ENCODE assay signal across 19 mouse cellular contexts in the genomic region with DNA sequence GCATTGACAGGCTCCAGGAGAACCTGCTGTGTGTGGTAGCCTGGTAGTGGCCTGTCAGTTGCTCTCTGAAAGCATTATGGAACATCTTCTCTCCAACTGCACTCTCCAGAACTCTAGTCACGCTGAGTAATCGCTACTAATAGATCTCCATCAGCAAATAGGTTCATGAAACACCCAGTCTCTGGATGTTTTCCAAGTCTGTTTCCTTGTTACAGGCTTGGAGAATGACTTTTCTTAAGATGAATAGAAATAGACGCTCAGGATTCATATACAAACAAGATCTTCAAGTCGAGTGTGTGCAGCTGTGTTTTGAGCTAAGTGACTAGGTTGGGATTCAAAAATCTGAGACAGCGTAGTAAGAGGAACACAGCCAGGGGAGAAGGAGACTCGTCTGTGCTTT.
DNase-seq lines count a peak whose midpoint lies in the region; ATAC-seq and TF ChIP-seq lines count a peak whose summit lies in the region.
"Had no signal": no experiment of that assay in that cellular context is flagged by ENCODE, and none has a peak within 500 bp of the region (broad histone marks: within the 10 kb centered on the region; RNA-seq: fewer than 3 reads in every experiment).

No protein-coding gene starts in this region.

- DNase-seq in hindbrain, embryonic 10.5 days (ENCODE audit: low spot score), result no peak
- DNase-seq in hindbrain, postnatal 0 days (ENCODE audit: low spot score), result no peak
- DNase-seq in lung, postnatal 25 days (ENCODE audit: low spot score), result no peak
- DNase-seq in brain, adult 2 months (ENCODE audit: low read depth, low spot score), result peak; percentile 53
- no peak for DNase-seq in kidney, adult 8-10 months
- DNase-seq: adrenal gland, adult 2 months; adrenal gland, postnatal 14 days; gastrocnemius, postnatal 25 days; heart, adult 18-20 months; heart, postnatal 10 days; heart, postnatal 36 days had no signal

- no peak overlapping the region for H3K4me3 ChIP-seq in hindbrain, embryonic 10.5 days
- no peak overlapping the region for H3K4me3 ChIP-seq in hindbrain, postnatal 0 days (ENCODE audit: low read length)
- H3K4me3 ChIP-seq in lung, embryonic 15.5 days, result no peak overlapping the region
- H3K4me3 ChIP-seq: forebrain, embryonic 10.5 days; forebrain, embryonic 15.5 days; heart, embryonic 12.5 days; heart, embryonic 15.5 days; intestine, embryonic 15.5 days had no signal

- H3K9me3 ChIP-seq in hindbrain, embryonic 10.5 days, result no peaks in the 10 kb centered on the region
- no peaks in the 10 kb centered on the region for H3K9me3 ChIP-seq in hindbrain, postnatal 0 days (ENCODE audit: low read length)
- H3K9me3 ChIP-seq in lung, embryonic 15.5 days, result no peaks in the 10 kb centered on the region
- H3K9me3 ChIP-seq: forebrain, embryonic 10.5 days; forebrain, embryonic 15.5 days; heart, embryonic 12.5 days; heart, embryonic 15.5 days; intestine, embryonic 15.5 days had no signal

- no peak overlapping the region for H3K4me2 ChIP-seq in hindbrain, postnatal 0 days (ENCODE audit: low read depth, low read length)
- H3K4me2 ChIP-seq in lung, embryonic 15.5 days, result no peak overlapping the region
- H3K4me2 ChIP-seq: forebrain, embryonic 15.5 days; heart, embryonic 12.5 days; heart, embryonic 15.5 days; hindbrain, embryonic 14.5 days; intestine, embryonic 15.5 days had no signal

- ATAC-seq in hindbrain, postnatal 0 days, result no peak
- ATAC-seq in lung, embryonic 15.5 days (ENCODE audit: borderline replicate concordance, extremely low read depth, low FRiP score, low TSS enrichment), result peak; percentile 31; the same call in 1 of the 2 replicates
- ATAC-seq: CD4-positive, CD25-positive, alpha-beta regulatory T cell, adult 4 months; forebrain, embryonic 15.5 days; intestine, embryonic 15.5 days had no signal

- no peaks in the 10 kb centered on the region for H3K36me3 ChIP-seq in hindbrain, embryonic 10.5 days
- H3K36me3 ChIP-seq in hindbrain, postnatal 0 days (ENCODE audit: insufficient read depth, low read length), result peaks cover 11% of the 10 kb centered on the region; the same call in 1 of the 2 replicates
- no peaks in the 10 kb centered on the region for H3K36me3 ChIP-seq in lung, embryonic 15.5 days
- H3K36me3 ChIP-seq: forebrain, embryonic 10.5 days; heart, embryonic 12.5 days; heart, embryonic 15.5 days; intestine, embryonic 15.5 days had no signal

- H3K9ac ChIP-seq in hindbrain, postnatal 0 days (replicated peaks; ENCODE audit: low read length), result no peak overlapping the region
- no peak overlapping the region for H3K9ac ChIP-seq in lung, embryonic 15.5 days
- H3K9ac ChIP-seq: forebrain, embryonic 15.5 days; heart, embryonic 12.5 days; heart, embryonic 15.5 days; hindbrain, embryonic 14.5 days; intestine, embryonic 15.5 days had no signal

- 85% methylated on average over 6 of the region's 6 CpGs for WGBS in hindbrain, embryonic 10.5 days
- WGBS in hindbrain, postnatal 0 days, result 66% methylated on average over 6 of the region's 6 CpGs
- WGBS in lung, embryonic 15.5 days, result 27% methylated on average over 6 of the region's 6 CpGs

- TF ChIP-seq CTCF in hindbrain, postnatal 0 days (IDR thresholded peaks at IDR 0.05; ENCODE audit: low read depth), result no peak

- H3K27me3 ChIP-seq in hindbrain, embryonic 10.5 days (ENCODE audit: insufficient read depth, poor library complexity, severe bottlenecking), result no peaks in the 10 kb centered on the region
- no peaks in the 10 kb centered on the region for H3K27me3 ChIP-seq in hindbrain, postnatal 0 days (ENCODE audit: insufficient read depth, low read length)
- H3K27me3 ChIP-seq in lung, embryonic 15.5 days, result no peaks in the 10 kb centered on the region
- H3K27me3 ChIP-seq: forebrain, embryonic 15.5 days; heart, embryonic 12.5 days; heart, embryonic 15.5 days; intestine, embryonic 15.5 days had no signal

- H3K27ac ChIP-seq in hindbrain, embryonic 10.5 days, result peak overlapping the region; percentile 8; the same call in 1 of the 2 replicates
- H3K27ac ChIP-seq in hindbrain, postnatal 0 days, result no peak overlapping the region
- no peak overlapping the region for H3K27ac ChIP-seq in lung, embryonic 15.5 days
- H3K27ac ChIP-seq: forebrain, embryonic 10.5 days; forebrain, embryonic 15.5 days; heart, embryonic 15.5 days; hindbrain, embryonic 14.5 days; intestine, embryonic 15.5 days had no signal

- H3K4me1 ChIP-seq in hindbrain, embryonic 10.5 days (replicated peaks), result peaks cover 22% of the 10 kb centered on the region
- H3K4me1 ChIP-seq in hindbrain, postnatal 0 days (ENCODE audit: insufficient read depth, low read length), result no peaks in the 10 kb centered on the region
- peaks cover 3% of the 10 kb centered on the region for H3K4me1 ChIP-seq in lung, embryonic 15.5 days
- H3K4me1 ChIP-seq: heart, embryonic 15.5 days; intestine, embryonic 15.5 days had no signal
